Mouse (Mus musculus): Measurements from ENCODE around the gene Eef2k. TPM values are rescaled to one million over a fixed set of nuclear protein-coding genes. Genes with fewer than 3 reads are reported as not detected.

The Eef2k gene
- polyA plus RNA-seq, 1 experiment, result 33.8 TPM

- peaks cover 5% of the 10 kb centered on the region for H3K4me1 ChIP-seq (ENCODE audit: control insufficient read depth, insufficient read depth, low read length)
- peak overlapping the region; percentile 83 for H3K27ac ChIP-seq (ENCODE audit: insufficient read depth, low read length)
- TF ChIP-seq CTCF (IDR thresholded peaks at IDR 0.05; ENCODE audit: extremely low read depth, insufficient read depth, low read length), result no peak
- TF ChIP-seq POLR2A (IDR thresholded peaks at IDR 0.05; ENCODE audit: extremely low read depth, insufficient read depth, low read length), result 0 out of 2 replicates have a peak, but pooled peaks have one; percentile 26
- H3K4me3 ChIP-seq (ENCODE audit: insufficient read depth, low read length), result peak overlapping the region; percentile 65
Observed at GRCm38 (mm10) chr7:120843037-120843621, 498 bp downstream of the Eef2k start.

DNA sequence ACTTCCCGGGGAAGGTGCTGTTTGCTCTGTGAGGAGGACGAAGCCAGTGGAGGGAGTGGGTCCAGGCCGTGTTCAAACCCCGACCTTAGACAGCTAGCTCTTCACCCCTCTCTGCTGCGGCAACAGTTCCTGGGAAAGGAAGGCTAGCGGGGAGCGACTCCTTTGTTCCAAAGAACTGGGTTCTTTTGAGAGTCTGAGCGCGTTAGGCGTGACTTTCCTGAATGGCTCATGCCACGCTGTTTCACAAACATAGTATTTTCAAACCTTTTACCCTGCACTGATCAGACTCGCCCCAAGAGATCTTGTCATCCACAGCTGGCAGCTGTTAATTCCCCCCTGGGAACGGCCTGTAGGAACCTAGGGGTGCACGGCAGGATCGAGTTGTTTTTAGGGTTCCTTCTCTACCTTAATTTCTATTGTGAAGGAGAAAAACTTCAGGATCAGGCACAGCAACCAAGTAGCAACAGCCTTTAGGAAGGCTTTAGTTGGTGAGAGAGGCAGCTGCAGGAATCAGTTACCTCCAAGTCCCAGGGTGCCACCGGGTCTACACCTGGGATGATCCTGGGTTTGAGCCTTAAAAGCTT is 1.3 kb downstream of the Eef2k start:
- Histone ChIP-seq H3K27ac (ENCODE audit: insufficient read depth, low read length) (peak overlapping the region; percentile 83; the same call in 1 of the 2 replicates), H3K4me3 (ENCODE audit: insufficient read depth, low read length) (peak overlapping the region; percentile 65), H3K4me1 (ENCODE audit: control insufficient read depth, insufficient read depth, low read length) (peaks cover 5% of the 10 kb centered on the region)
- no peak for TF ChIP-seq CTCF (IDR thresholded peaks at IDR 0.05; ENCODE audit: extremely low read depth, insufficient read depth, low read length)
- TF ChIP-seq POLR2A (IDR thresholded peaks at IDR 0.05; ENCODE audit: extremely low read depth, insufficient read depth, low read length), result no peak

GRCm38 (mm10) chr7:120844689-120845088 is 2.1 kb downstream of the Eef2k start:
- Histone ChIP-seq H3K4me1 (ENCODE audit: control insufficient read depth, insufficient read depth, low read length) (peaks cover 5% of the 10 kb centered on the region), H3K27ac (ENCODE audit: insufficient read depth, low read length) (no peak overlapping the region), H3K4me3 (ENCODE audit: insufficient read depth, low read length) (peak overlapping the region; percentile 65)
- TF ChIP-seq POLR2A (IDR thresholded peaks at IDR 0.05; ENCODE audit: extremely low read depth, insufficient read depth, low read length), result no peak
- TF ChIP-seq CTCF (IDR thresholded peaks at IDR 0.05; ENCODE audit: extremely low read depth, insufficient read depth, low read length), result no peak

- TF ChIP-seq CTCF (IDR thresholded peaks at IDR 0.05; ENCODE audit: extremely low read depth, insufficient read depth, low read length), result no peak
- TF ChIP-seq POLR2A (IDR thresholded peaks at IDR 0.05; ENCODE audit: extremely low read depth, insufficient read depth, low read length), result no peak
- Histone ChIP-seq H3K4me1 (ENCODE audit: control insufficient read depth, insufficient read depth, low read length) (peaks cover 8% of the 10 kb centered on the region), H3K27ac (ENCODE audit: insufficient read depth, low read length) (no peak overlapping the region), H3K4me3 (ENCODE audit: insufficient read depth, low read length) (no peak overlapping the region)
Observed at GRCm38 (mm10) chr7:120848831-120849512, 6.3 kb downstream of the Eef2k start.

GRCm38 (mm10) chr7:120850165-120850564 is 7.5 kb downstream of the Eef2k start:
- no peak overlapping the region for H3K4me3 ChIP-seq (ENCODE audit: insufficient read depth, low read length)
- peaks cover 5% of the 10 kb centered on the region; the same call in 1 of the 2 replicates for H3K4me1 ChIP-seq (ENCODE audit: control insufficient read depth, insufficient read depth, low read length)
- no peak overlapping the region for H3K27ac ChIP-seq (ENCODE audit: insufficient read depth, low read length)
- TF ChIP-seq CTCF (IDR thresholded peaks at IDR 0.05; ENCODE audit: extremely low read depth, insufficient read depth, low read length) (no peak), POLR2A (IDR thresholded peaks at IDR 0.05; ENCODE audit: extremely low read depth, insufficient read depth, low read length) (no peak)

GRCm38 (mm10) chr7:120859854-120860253 is 17.2 kb downstream of the Eef2k start:
- Histone ChIP-seq H3K27ac (ENCODE audit: insufficient read depth, low read length) (no peak overlapping the region), H3K4me3 (ENCODE audit: insufficient read depth, low read length) (no peak overlapping the region), H3K4me1 (ENCODE audit: control insufficient read depth, insufficient read depth, low read length) (peaks cover 9% of the 10 kb centered on the region)
- no peak for TF ChIP-seq POLR2A (IDR thresholded peaks at IDR 0.05; ENCODE audit: extremely low read depth, insufficient read depth, low read length)

DNA sequence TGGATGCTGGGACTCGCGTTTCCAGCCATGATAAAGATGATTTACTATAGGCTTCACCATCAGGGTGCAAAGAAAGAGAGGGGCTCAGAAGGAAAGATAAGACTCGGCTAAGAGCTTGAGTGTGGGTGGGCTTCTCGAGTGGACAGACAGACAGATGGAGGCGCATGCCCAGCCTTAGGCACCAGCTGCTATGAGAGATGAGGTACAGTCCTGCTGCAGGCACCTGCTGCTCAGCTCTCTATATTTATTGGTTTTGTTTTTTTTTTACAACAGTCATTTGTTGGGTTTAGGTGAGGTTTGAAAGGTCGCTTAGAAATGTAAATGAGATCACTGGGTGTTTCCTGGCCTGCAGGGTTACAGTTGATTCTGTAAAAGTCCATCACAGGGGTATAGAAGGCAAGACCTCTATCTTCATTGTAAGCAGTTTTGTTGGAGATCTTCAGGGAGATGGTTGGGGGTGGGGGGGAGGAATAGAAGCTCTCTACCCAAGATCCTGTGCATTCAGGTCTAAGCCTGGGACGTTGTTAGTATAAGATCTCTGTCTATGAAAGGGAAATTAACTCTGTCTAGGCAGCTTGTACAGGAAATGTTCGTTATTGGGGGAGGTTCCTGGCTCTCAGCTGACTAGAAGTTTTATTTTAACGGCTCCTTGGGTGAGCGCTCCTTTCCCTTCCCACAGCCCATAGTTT is 18.3 kb downstream of the Eef2k start:
- no peak overlapping the region for H3K4me3 ChIP-seq (ENCODE audit: insufficient read depth, low read length)
- TF ChIP-seq POLR2A (IDR thresholded peaks at IDR 0.05; ENCODE audit: extremely low read depth, insufficient read depth, low read length), result no peak
- no peak for TF ChIP-seq CTCF (IDR thresholded peaks at IDR 0.05; ENCODE audit: extremely low read depth, insufficient read depth, low read length)
- H3K4me1 ChIP-seq (ENCODE audit: control insufficient read depth, insufficient read depth, low read length), result peaks cover 9% of the 10 kb centered on the region
- H3K27ac ChIP-seq (ENCODE audit: insufficient read depth, low read length), result no peak overlapping the region

- Histone ChIP-seq H3K4me1 (ENCODE audit: control insufficient read depth, insufficient read depth, low read length) (peaks cover 9% of the 10 kb centered on the region), H3K27ac (ENCODE audit: insufficient read depth, low read length) (no peak overlapping the region), H3K4me3 (ENCODE audit: insufficient read depth, low read length) (no peak overlapping the region)
- no peak for TF ChIP-seq POLR2A (IDR thresholded peaks at IDR 0.05; ENCODE audit: extremely low read depth, insufficient read depth, low read length)
- TF ChIP-seq CTCF (IDR thresholded peaks at IDR 0.05; ENCODE audit: extremely low read depth, insufficient read depth, low read length), result no peak
Observed at GRCm38 (mm10) chr7:120861488-120862047, 18.9 kb downstream of the Eef2k start.

DNA sequence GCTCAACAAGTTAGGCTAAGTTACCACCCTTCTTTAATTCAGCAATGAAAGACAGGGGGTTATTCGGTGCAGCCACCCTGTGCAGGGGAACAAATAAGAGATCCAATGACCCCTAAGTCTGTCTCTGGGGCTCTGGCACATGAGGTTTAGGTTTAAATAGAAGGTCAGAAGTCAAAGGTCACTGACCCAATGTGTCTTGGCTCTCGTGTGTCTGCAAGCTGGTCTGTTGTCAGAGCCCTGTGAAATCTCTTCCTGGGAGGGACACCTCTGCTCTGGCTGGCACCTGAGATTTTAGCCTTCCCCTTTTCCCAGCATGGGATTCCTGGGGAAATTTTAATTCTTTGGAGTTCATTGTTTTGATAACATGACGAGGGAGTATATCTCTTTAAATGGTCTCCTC is 19.6 kb downstream of the Eef2k start:
- TF ChIP-seq CTCF (IDR thresholded peaks at IDR 0.05; ENCODE audit: extremely low read depth, insufficient read depth, low read length), result no peak
- no peak for TF ChIP-seq POLR2A (IDR thresholded peaks at IDR 0.05; ENCODE audit: extremely low read depth, insufficient read depth, low read length)
- H3K27ac ChIP-seq (ENCODE audit: insufficient read depth, low read length), result no peak overlapping the region
- H3K4me3 ChIP-seq (ENCODE audit: insufficient read depth, low read length), result no peak overlapping the region
- peaks cover 9% of the 10 kb centered on the region for H3K4me1 ChIP-seq (ENCODE audit: control insufficient read depth, insufficient read depth, low read length)

Data from cortical plate, adult 2 months (tissue).